Mouse (Mus musculus): ENCODE data around the gene Rps17.

DNA sequence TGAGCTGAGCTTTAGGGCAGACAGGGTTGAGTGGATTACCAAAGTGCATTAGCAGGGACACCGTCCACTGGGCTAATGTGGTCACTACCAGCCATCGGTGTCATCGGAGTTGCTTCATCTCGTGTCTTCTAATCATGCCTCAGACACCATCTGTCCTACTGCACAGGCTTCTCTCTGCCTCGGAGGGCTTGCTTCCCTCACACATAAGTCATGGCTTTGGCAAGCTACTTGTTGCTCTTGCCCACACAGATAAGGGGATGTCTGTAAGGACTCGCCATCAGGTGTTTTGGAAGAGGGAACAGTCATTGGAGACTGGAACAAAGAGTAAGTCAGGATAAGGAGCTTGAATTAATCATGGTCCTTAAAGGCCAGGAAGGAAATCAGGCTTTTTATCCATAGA lies 35.8 kb downstream of the Rps17 start:
- TF ChIP-seq CTCF (IDR thresholded peaks at IDR 0.05; ENCODE audit: extremely low read depth, insufficient read depth, insufficient read length, insufficient replicate concordance): no peak
- no peak for TF ChIP-seq POLR2A (IDR thresholded peaks at IDR 0.05; ENCODE audit: low read depth, low read length)

Data from spleen, adult 2 months (tissue).